Mouse (Mus musculus) forebrain, embryonic 16.5 days (tissue): ENCODE data around the gene Ttc9b. TPM values are rescaled to one million over a fixed set of nuclear protein-coding genes. Genes with fewer than 3 reads are reported as not detected.

Experiments used
- ATAC-seq: fragments of 200-750 bp; cut with Nextera tagmentation; 2 replicates; pipeline ENCODE4 v1.8.0; 2017; ENCODE audit warnings: mild to moderate bottlenecking, moderate library complexity
- H3K27ac ChIP-seq: fragments of 300-500 bp; sonication (generic); 2 replicates; pipeline ENCODE4 v1.5.1; 2014; ENCODE audit warnings: low read length, control low read depth
- H3K27me3 ChIP-seq: fragments of 300-500 bp; sonication (generic); replicated peaks from 2 replicates; pipeline ENCODE4 v1.6.1; 2014; ENCODE audit warnings: low read length; ENCODE audit not compliant: control insufficient read depth, insufficient read depth
- H3K36me3 ChIP-seq: fragments of 300-500 bp; sonication (generic); 2 replicates; pipeline ENCODE4 v1.6.1; 2014; ENCODE audit not compliant: control insufficient read depth, insufficient read depth
- H3K4me1 ChIP-seq: fragments of 300-500 bp; sonication (generic); replicated peaks from 2 replicates; pipeline ENCODE4 v1.6.1; 2014; ENCODE audit warnings: low read length; ENCODE audit not compliant: control insufficient read depth, insufficient read depth
- H3K4me2 ChIP-seq: fragments of 300-500 bp; sonication (generic); 2 replicates; pipeline ENCODE4 v1.6.1; 2014; ENCODE audit warnings: mild to moderate bottlenecking, low read length, control low read depth
- H3K4me3 ChIP-seq: fragments of 300-500 bp; sonication (generic); replicated peaks from 2 replicates; pipeline ENCODE4 v1.5.1; 2014; ENCODE audit warnings: mild to moderate bottlenecking, low read length, control low read depth
- H3K9ac ChIP-seq: fragments of 300-500 bp; sonication (generic); replicated peaks from 2 replicates; pipeline ENCODE4 v1.6.1; 2014; ENCODE audit warnings: low read depth, low read length, control low read depth
- H3K9me3 ChIP-seq: fragments of 300-500 bp; sonication (generic); 2 replicates; pipeline ENCODE4 v1.6.1; 2016; ENCODE audit warnings: low read length; ENCODE audit not compliant: control insufficient read depth
- WGBS: fragments of 180-500 bp; shearing (Covaris S2); extraction: QIAGEN DNeasy Blood & Tissue Kit; methylation state at CpG from one replicate; pipeline ENCODE4 v1.1.7; 2014; 5-methylcytosine and 5-hydroxymethylcytosine counted together
- polyA plus RNA-seq: library from polyadenylated mRNA; unstranded; fragments of >200 nt; fragmentation: Nextera tagmentation; extraction: Ambion mirVana; gene quantifications from 2 replicates; pipeline ENCODE4 v1.2.1, GENCODE M21; 2015

Gene Ttc9b
- polyA plus RNA-seq: 56.2 and 65.7 TPM in 2 replicates

DNA sequence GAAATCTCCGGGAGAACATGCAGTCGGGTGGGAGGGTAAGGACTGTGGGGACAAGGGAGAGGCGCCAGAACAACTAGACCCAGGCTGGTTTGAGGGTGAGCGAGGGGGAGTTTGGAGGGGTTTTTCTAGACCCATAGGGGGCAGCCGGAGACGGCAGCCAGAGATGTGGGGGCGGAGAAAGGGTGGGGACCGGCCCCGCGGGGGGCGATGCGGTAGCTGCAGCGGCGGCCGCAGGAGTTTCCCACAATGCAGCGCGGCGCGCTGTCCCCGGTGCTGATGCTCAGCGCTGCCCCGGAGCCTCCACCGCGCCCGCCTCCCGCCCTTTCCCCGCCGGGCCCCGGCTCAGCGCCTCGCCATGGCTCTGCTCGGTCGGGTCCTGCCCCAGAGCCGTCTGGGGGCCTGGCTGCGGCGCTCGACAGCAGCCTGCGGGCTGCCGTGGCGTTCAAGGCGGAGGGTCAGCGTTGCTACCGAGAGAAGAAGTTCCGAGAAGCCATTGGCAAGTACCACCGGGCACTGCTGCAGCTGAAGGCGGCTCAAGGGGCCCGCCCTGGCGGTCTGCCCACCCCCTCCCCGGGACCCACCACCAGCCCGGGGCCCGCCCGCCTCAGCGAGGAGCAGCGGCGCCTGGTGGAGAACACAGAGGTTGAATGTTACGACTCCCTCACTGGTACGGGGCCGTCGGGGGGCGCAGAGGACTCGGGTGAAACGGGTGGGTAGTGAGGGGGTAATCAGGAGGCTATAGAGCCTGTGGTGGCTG is at the start of gene Ttc9b:
Gene Ttc9b, plus strand, starts transcription at position 235 of the 757 bp plus-strand sequence.
- Histone ChIP-seq H3K27ac (peak within 1 kb of the TSS; percentile 94), H3K9ac (peak within 1 kb of the TSS; percentile 82), H3K4me3 (peak within 1 kb of the TSS; percentile 64), H3K4me1 (peaks cover 22% of the 10 kb centered on the region), H3K27me3 (no peaks in the 10 kb centered on the region), H3K36me3 (peaks cover 8% of the 10 kb centered on the region; the same call in 1 of the 2 replicates), H3K4me2 (peak within 1 kb of the TSS; percentile 65), H3K9me3 (no peaks in the 10 kb centered on the region)
- WGBS: under 1% methylated on average over 50 of the region's 62 CpGs
- ATAC-seq: peak; percentile 80

DNA sequence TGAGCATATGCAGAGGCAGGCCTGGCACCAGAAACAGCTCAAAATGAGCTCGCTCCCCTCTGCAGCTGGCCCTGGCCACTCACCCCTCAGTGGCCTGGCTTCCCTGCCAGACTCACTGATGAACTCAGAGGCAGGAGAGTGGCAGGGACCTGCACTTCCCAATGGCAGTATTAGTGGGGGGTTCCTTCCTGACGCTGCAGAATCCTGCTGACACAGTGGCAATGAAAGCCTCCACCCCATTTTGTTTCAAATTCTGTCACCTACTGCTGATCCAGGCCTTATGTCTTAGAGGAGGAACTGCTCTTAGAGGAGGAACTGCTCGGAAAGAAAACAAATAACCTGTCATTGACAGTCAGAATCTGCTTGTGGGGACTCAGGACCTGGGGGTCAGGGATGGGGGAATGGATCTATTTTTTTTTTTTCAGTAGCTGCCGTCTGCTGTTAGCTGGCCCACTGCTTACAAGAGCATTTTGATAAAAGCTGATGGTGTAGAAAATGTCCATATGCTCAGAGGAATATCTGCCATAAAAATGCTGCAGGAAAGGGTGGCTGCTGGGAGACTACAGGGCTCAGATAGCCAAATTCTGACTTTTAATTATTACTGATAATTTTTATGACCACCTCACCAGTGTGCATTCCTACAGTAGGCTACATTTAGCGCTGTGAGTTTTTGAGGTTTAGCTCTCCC is 48.9 kb upstream of the Ttc9b start:
- Histone ChIP-seq H3K4me2 (no peak overlapping the region), H3K4me3 (no peak overlapping the region), H3K27me3 (no peaks in the 10 kb centered on the region), H3K27ac (peak overlapping the region; percentile 88), H3K9ac (no peak overlapping the region; the same call in 1 of the 2 replicates), H3K36me3 (no peaks in the 10 kb centered on the region), H3K4me1 (peaks cover 57% of the 10 kb centered on the region), H3K9me3 (no peaks in the 10 kb centered on the region)
- ATAC-seq: 0 out of 2 replicates have a peak, but pooled peaks have one; percentile 5
- 45% methylated on average over 5 of the region's 5 CpGs for WGBS

DNA sequence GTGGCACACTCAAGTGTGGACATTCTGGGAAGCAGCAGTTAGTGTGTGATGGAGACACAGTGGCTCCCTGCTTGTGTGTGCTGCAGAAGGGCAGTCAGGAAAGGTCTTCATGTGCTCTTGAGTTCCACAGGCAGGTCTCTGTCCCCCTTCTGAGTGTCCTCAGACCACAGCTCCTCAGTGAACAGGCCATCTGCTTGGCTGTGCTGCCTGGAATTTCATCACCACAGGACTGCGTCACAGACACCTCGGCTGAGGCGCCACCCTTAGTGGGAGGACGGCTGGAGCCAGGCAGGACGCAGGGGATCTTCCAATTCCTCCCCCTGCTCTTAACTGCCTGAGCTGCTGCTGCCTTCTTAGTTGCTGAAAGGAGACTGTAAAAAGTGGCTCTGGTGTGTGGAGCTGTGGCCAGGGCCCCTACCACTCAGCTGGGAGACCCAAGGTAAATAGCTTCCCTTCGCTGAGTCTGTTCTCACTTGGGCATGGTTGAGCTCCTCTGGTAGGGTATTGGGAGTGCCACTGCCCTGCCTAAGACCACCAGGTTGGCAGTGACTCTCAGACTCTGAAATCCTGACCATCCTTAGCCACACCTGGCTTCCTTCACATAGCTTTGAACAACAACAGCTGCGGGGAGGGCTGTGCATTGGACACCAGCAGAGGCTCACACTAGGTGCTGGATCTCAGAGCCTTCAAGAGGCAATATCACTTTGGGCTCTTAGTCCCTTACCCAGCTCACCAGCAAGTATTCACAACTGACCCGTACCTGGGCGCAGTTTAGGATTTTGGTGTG is 48.0 kb upstream of the Ttc9b start:
- H3K27ac ChIP-seq: peak overlapping the region; percentile 88

DNA sequence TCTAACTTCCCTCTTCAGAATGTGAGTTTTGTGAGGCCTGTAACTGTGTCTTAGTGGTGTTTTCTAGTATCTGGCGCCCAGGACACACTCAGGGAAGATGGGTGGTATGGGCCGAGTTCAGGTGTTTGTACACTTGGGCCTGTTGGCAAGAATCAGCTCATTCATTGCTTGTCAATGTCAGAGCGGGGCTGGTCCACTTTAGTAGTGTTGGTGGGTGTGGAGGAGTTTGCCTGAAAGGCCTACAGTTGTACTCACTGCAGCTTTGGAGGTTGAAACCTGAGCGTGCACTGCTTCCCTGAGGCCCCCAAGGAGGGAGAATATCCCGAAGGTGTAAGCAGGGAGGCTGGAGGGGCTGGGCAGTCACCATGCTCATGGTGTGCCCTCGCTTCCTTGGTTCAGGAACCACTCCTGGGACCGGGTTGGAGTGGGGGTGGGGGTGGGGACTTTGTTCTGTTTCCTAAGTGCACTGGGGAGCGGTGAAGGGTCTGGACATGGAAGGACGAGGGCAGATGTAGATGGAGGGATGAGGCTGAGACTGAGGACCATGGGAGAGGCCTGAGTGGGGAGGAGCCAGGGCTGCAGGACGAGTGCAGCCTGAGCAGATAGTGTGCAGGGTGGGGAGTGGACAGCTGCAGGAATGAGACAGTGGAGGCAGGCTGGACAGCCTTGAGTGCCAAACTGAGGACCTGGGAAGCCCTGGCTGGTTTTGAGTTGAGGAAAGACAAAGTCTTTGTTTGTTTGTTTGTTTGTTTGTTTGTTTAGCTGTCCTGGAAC is 47.0 kb upstream of the Ttc9b start:
- no peaks in the 10 kb centered on the region for H3K27me3 ChIP-seq
- peaks cover 50% of the 10 kb centered on the region for H3K4me1 ChIP-seq
- H3K9me3 ChIP-seq: no peaks in the 10 kb centered on the region
- H3K4me2 ChIP-seq: no peak overlapping the region
- H3K9ac ChIP-seq: no peak overlapping the region
- H3K4me3 ChIP-seq: no peak overlapping the region
- H3K27ac ChIP-seq: no peak overlapping the region
- no peaks in the 10 kb centered on the region for H3K36me3 ChIP-seq
- 68% methylated on average over 10 of the region's 10 CpGs for WGBS
- ATAC-seq: no peak

More for the DNA sequence above, 48.0 kb upstream of the Ttc9b start:
- WGBS: 80% methylated on average over 9 of the region's 9 CpGs
- H3K36me3 ChIP-seq: no peaks in the 10 kb centered on the region
- H3K4me1 ChIP-seq: peaks cover 57% of the 10 kb centered on the region
- H3K9me3 ChIP-seq: no peaks in the 10 kb centered on the region
- no peak overlapping the region; the same call in 1 of the 2 replicates for H3K9ac ChIP-seq
- no peaks in the 10 kb centered on the region for H3K27me3 ChIP-seq
- no peak overlapping the region for H3K4me3 ChIP-seq
- H3K4me2 ChIP-seq: no peak overlapping the region
- ATAC-seq: no peak

DNA sequence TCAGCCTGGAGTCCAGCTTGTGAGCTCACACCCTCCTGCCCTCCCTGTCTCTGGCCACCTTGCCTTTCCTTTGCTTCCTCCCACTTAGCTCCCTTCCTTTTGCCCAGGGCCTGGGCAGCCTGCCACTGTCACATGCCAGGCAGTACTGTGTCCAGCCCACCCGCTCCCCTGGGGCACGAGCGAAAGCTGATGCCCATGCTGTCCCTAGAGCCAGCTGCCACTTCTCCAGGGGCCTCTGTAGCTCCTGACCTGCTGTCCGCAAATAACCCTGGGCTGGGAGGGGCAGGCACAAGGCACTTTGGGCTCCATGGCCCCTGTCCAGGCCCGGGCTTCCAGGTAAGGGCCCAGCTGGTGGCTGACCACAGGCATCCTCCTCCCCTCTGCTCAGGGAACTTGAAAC is 46.1 kb upstream of the Ttc9b start:
- Histone ChIP-seq H3K27ac (no peak overlapping the region), H3K9ac (no peak overlapping the region), H3K4me1 (peaks cover 41% of the 10 kb centered on the region), H3K4me3 (no peak overlapping the region), H3K27me3 (no peaks in the 10 kb centered on the region), H3K4me2 (no peak overlapping the region), H3K9me3 (no peaks in the 10 kb centered on the region), H3K36me3 (no peaks in the 10 kb centered on the region)
- peak; percentile 26 for ATAC-seq
- 68% methylated on average over 5 of the region's 5 CpGs for WGBS

DNA sequence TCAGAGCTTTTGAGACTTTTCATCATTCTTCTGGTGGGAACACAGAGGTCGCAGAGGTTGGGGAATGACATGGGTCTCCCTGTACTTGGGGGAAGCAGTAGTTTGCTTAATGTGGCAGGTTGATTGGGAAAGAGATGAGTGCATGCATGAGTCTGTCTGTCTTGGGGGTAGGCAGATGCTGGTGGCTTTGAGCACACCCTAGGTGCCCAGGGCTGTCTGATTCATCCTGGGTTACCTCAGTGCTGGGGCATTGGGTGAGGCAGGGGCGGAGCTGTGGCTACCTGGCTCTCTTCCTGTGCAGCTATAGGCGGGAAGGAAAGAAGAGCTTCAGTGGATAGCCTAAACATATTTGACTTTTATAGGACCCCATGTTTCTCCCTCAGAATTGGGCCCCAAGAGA is 45.6 kb upstream of the Ttc9b start:
- 89% methylated on average over 3 of the region's 3 CpGs for WGBS
- no peaks in the 10 kb centered on the region for H3K36me3 ChIP-seq
- H3K4me1 ChIP-seq: peaks cover 39% of the 10 kb centered on the region
- H3K9me3 ChIP-seq: no peaks in the 10 kb centered on the region
- H3K27ac ChIP-seq: no peak overlapping the region
- H3K4me3 ChIP-seq: no peak overlapping the region
- H3K9ac ChIP-seq: no peak overlapping the region
- H3K27me3 ChIP-seq: no peaks in the 10 kb centered on the region
- ATAC-seq: no peak
- no peak overlapping the region for H3K4me2 ChIP-seq

DNA sequence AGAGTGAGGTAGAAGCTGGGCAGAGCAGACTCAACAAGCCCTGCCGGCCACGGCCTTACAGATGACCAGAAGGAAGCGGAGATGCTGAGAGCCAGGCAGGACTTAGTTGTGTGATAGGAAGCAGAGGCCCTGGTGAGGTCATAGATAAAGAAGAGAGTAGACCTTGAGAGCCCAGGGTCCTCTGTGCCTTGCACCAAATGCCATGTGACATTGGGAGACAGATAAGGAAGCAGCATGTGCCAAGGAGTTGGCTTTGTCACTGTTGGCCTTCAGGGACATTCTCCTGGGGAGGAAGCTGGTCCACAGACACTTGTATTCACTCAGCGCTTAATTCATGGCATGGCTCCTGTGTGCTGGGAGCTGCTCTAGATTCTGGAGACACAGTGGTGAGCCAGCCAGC is 44.4 kb upstream of the Ttc9b start:
- H3K9ac ChIP-seq: no peak overlapping the region
- no peaks in the 10 kb centered on the region for H3K9me3 ChIP-seq
- 96% methylated on average over 4 of the region's 4 CpGs for WGBS
- H3K4me1 ChIP-seq: peaks cover 44% of the 10 kb centered on the region
- no peak overlapping the region for H3K4me2 ChIP-seq
- no peak overlapping the region for H3K27ac ChIP-seq
- H3K36me3 ChIP-seq: no peaks in the 10 kb centered on the region
- ATAC-seq: no peak
- no peak overlapping the region for H3K4me3 ChIP-seq
- no peaks in the 10 kb centered on the region for H3K27me3 ChIP-seq

DNA sequence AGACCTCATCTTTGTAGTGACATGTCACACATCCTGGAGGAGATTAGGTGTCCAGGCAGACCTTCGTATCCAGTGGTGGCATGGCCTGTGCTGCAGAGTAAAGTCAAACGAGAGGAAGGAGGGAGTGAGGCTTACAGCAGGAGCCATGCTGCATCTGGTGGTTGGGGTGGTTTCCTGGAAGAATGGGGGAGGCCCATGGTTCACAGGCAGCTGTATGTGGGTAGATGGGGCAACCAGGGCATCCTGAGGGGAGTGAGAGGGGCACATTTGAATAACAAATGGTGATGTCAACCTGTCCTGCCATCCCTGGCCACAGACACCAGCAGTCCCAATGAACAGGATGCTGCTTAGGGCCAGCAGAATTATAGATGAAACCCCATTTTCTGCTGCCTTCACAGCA is 44.0 kb upstream of the Ttc9b start:
- Histone ChIP-seq H3K4me2 (no peak overlapping the region), H3K36me3 (no peaks in the 10 kb centered on the region), H3K27me3 (no peaks in the 10 kb centered on the region), H3K4me1 (peaks cover 44% of the 10 kb centered on the region), H3K9ac (no peak overlapping the region), H3K4me3 (no peak overlapping the region), H3K9me3 (no peaks in the 10 kb centered on the region), H3K27ac (no peak overlapping the region)
- no peak for ATAC-seq
- 93% methylated on average over 2 of the region's 2 CpGs for WGBS
